Mouse (Mus musculus): ENCODE data around the gene Troap.

DNA sequence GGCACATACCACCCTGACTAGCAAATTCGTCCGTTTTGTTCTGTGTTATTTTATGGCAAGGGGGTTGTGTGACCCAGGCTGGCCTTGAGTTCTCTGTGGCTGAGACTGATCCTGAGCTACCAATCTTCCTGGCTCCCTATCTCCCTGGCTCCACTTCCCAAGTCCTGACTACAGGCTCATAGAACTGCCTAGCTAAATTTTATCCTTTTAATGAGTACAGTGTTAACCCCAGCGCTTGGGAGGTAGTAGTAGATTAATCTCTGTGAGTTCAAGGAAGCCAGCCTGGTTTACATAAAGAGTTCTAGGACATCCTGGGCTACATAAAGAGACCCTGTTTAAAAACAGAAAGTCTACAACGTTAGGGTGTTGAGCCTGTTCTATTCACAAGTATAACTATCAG lies 37.4 kb downstream of the Troap start:
- no peak for TF ChIP-seq E2F4 (IDR thresholded peaks at IDR 0.05; ENCODE audit: insufficient read depth)
- no peak for TF ChIP-seq USF1 (IDR thresholded peaks at IDR 0.05; ENCODE audit: low read depth)
- TF ChIP-seq POLR2A (IDR thresholded peaks at IDR 0.05; ENCODE audit: insufficient read length, low read depth): no peak
- no peak for TF ChIP-seq MAX (IDR thresholded peaks at IDR 0.05; ENCODE audit: low read depth)
- no peak for TF ChIP-seq MYOD1 (IDR thresholded peaks at IDR 0.05; ENCODE audit: control insufficient read depth in 1 of 3, insufficient read length in 2 of 3, low read depth in 2 of 3)
- no peak for TF ChIP-seq TCF3 (IDR thresholded peaks at IDR 0.05; ENCODE audit: insufficient read length, low read depth)
- TF ChIP-seq POLR2AphosphoS2 (IDR thresholded peaks at IDR 0.05; ENCODE audit: insufficient read length, low read depth): no peak
- TF ChIP-seq TCF12 (IDR thresholded peaks at IDR 0.05; ENCODE audit: insufficient read depth, poor library complexity, severe bottlenecking): no peak
- TF ChIP-seq CEBPB (IDR thresholded peaks at IDR 0.05; ENCODE audit: insufficient read depth, poor library complexity, severe bottlenecking): no peak
- no peak for TF ChIP-seq REST (IDR thresholded peaks at IDR 0.05; ENCODE audit: insufficient read depth, insufficient read length)
- TF ChIP-seq MYOG (IDR thresholded peaks at IDR 0.05; ENCODE audit: control insufficient read depth in 1 of 3, insufficient read depth in 1 of 3, insufficient read length in 2 of 3, low read depth in 2 of 3): no peak
